Mouse (Mus musculus) heart, adult 2 months (tissue): ENCODE measurements around the gene Liph.

ENCODE experiments used
- CTCF ChIP-seq: fragments of 200-600 bp; IDR thresholded peaks from 2 replicates; pipeline ENCODE4 v1.8.1; 2022; ENCODE audit warnings: antibody characterized with exemption, mild to moderate bottlenecking, moderate library complexity
- EP300 ChIP-seq: fragments of 200-500 bp; IDR thresholded peaks from 2 replicates; pipeline ENCODE4 v1.6.1; 2011; ENCODE audit warnings: low read depth, low read length, control low read depth; ENCODE audit not compliant: insufficient read depth
- POLR2A ChIP-seq: fragments of 200-500 bp; IDR thresholded peaks from 2 replicates; pipeline ENCODE4 v1.6.1; 2011; ENCODE audit warnings: mild to moderate bottlenecking, low read depth, low read length, control low read depth; ENCODE audit not compliant: insufficient read depth

DNA sequence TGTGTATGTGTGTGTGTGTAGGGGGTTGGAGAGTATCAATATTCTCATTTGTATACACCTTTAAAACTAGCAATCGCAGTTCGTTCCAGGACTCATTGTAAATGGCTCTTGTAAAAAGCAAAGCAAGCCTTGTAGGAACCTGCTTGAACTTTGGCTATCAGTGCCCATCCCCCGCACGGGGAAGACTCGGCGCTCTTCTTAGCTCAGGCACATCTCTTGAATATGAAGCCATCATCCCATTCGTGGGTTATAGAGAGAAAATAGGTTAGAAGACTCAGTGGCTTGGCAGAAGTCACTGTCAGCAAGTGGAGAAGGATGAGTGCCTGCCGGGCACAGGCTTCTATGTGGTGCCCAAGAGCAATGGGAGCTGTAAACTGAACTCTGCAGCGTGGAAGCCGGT is 90.8 kb downstream of the Liph start:
- TF ChIP-seq CTCF (no peak), EP300 (no peak), POLR2A (no peak)
